Mouse (Mus musculus) MEL (cell line): ENCODE results near the gene Tomm20. TPM values are rescaled to one million over a fixed set of nuclear protein-coding genes. Genes with fewer than 3 reads are reported as not detected.

Experiments used
- DNase-seq: peaks from one replicate; pipeline ENCODE4 v3.0.0; 2011; ENCODE audit warnings: low read depth, low spot score
- H3K27ac ChIP-seq: 2 replicates; pipeline ENCODE4 v1.5.1; 2012; ENCODE audit warnings: low read depth, mild to moderate bottlenecking, control low read depth, low read length, moderate library complexity; ENCODE audit not compliant: control insufficient read depth
- H3K27me3 ChIP-seq, 2 experiments: fragments of 150-350 bp in 1 of 2; sonication (generic) in 1 of 2; 2 replicates each; pipeline ENCODE4 v1.6.1; 2012; ENCODE audit warnings: low read length in 2 of 2, mild to moderate bottlenecking in 2 of 2, improper control_type of control experiment in 1 of 2, moderate library complexity in 1 of 2; ENCODE audit not compliant: insufficient read depth in 2 of 2, control insufficient read depth in 1 of 2
- H3K36me3 ChIP-seq, 2 experiments: 2 replicates each; pipeline ENCODE4 v1.6.1; 2012 to 2014; ENCODE audit warnings: low read length in 2 of 2, improper control_type of control experiment in 1 of 2, inconsistent platforms in 1 of 2, mild to moderate bottlenecking in 1 of 2; ENCODE audit not compliant: insufficient read depth in 2 of 2, control insufficient read depth in 1 of 2
- H3K4me1 ChIP-seq, 2 experiments: fragments of 150-350 bp in 1 of 2; sonication (generic) in 1 of 2; 2 replicates each; pipeline ENCODE4 v1.6.1; 2012; ENCODE audit warnings: low read length in 2 of 2, improper control_type of control experiment in 1 of 2, mild to moderate bottlenecking in 1 of 2; ENCODE audit not compliant: insufficient read depth in 2 of 2, control insufficient read depth in 1 of 2
- H3K4me3 ChIP-seq, 2 experiments: fragments of 150-350 bp in 1 of 2; sonication (generic) in 1 of 2; 2 replicates each; pipeline ENCODE4 v1.5.1; 2012; ENCODE audit warnings: low read depth in 2 of 2, low read length in 2 of 2, mild to moderate bottlenecking in 2 of 2, moderate library complexity in 2 of 2, control low read depth in 1 of 2, improper control_type of control experiment in 1 of 2; ENCODE audit not compliant: control insufficient read depth in 1 of 2, insufficient read depth in 1 of 2
- H3K79me2 ChIP-seq: 2 replicates; pipeline ENCODE4 v1.6.1; 2012; ENCODE audit warnings: mild to moderate bottlenecking, low read length, moderate library complexity; ENCODE audit not compliant: control insufficient read depth, poor library complexity, insufficient read depth
- H3K9ac ChIP-seq: 2 replicates; pipeline ENCODE4 v1.6.1; 2012; ENCODE audit warnings: low read depth, mild to moderate bottlenecking, control low read depth, low read length, moderate library complexity; ENCODE audit not compliant: control insufficient read depth, poor library complexity, severe bottlenecking
- H3K9me3 ChIP-seq: fragments of 150-350 bp; sonication (generic); replicated peaks from 2 replicates; pipeline ENCODE4 v1.6.1; 2012; ENCODE audit warnings: mild to moderate bottlenecking, low read length, improper control_type of control experiment, moderate library complexity; ENCODE audit not compliant: insufficient read depth
- CTCF ChIP-seq, 3 experiments: IDR thresholded peaks in 2 of 3; conservative IDR thresholded peaks in 1 of 3; 2 replicates each; pipeline ENCODE4 v1.5.1; 2011 to 2012; ENCODE audit warnings: low read length in 3 of 3, low read depth in 2 of 3, mild to moderate bottlenecking in 2 of 3, improper control_type of control experiment in 1 of 3, inconsistent platforms in 1 of 3, mixed read lengths in 1 of 3, moderate library complexity in 1 of 3; ENCODE audit not compliant: control insufficient read depth in 1 of 3, insufficient read depth in 1 of 3, poor library complexity in 1 of 3, severe bottlenecking in 1 of 3
- ELF1 ChIP-seq: IDR thresholded peaks from 2 replicates; pipeline ENCODE4 v1.6.1; 2014; ENCODE audit warnings: low read depth, mild to moderate bottlenecking, inconsistent platforms, low read length, improper control_type of control experiment, moderate library complexity
- EP300 ChIP-seq, 2 experiments: IDR thresholded peaks; 2 replicates each; pipeline ENCODE4 v1.6.1; 2011; ENCODE audit warnings: improper control_type of control experiment in 2 of 2, low read length in 2 of 2, low read depth in 1 of 2, mild to moderate bottlenecking in 1 of 2
- GABPA ChIP-seq: IDR thresholded peaks from 2 replicates; pipeline ENCODE4 v1.6.1; 2012; ENCODE audit warnings: low read depth, mild to moderate bottlenecking, inconsistent platforms, low read length, improper control_type of control experiment, moderate library complexity
- HCFC1 ChIP-seq: IDR thresholded peaks from 2 replicates; pipeline ENCODE4 v1.6.1; 2012; ENCODE audit warnings: low read depth, mild to moderate bottlenecking, inconsistent platforms, low read length, improper control_type of control experiment, moderate library complexity
- MAX ChIP-seq: IDR thresholded peaks from 2 replicates; pipeline ENCODE4 v1.6.1; 2011; ENCODE audit warnings: low read length, improper control_type of control experiment
- MAZ ChIP-seq: IDR thresholded peaks from 2 replicates; pipeline ENCODE4 v1.6.1; 2012; ENCODE audit warnings: low read depth, mild to moderate bottlenecking, inconsistent platforms, low read length, improper control_type of control experiment
- MEF2A ChIP-seq: IDR thresholded peaks from 2 replicates; pipeline ENCODE4 v1.6.1; 2014; ENCODE audit warnings: low read depth, mild to moderate bottlenecking, inconsistent platforms, low read length, improper control_type of control experiment; ENCODE audit not compliant: poor library complexity, insufficient replicate concordance, severe bottlenecking; ENCODE audit errors: extremely low read depth
- MYB ChIP-seq: IDR thresholded peaks from 2 replicates; pipeline ENCODE4 v1.6.1; 2011; ENCODE audit warnings: mild to moderate bottlenecking, low read depth, low read length, improper control_type of control experiment
- MYC ChIP-seq: IDR thresholded peaks from 2 replicates; pipeline ENCODE4 v1.6.1; 2011; ENCODE audit warnings: low read depth, mild to moderate bottlenecking, low read length, improper control_type of control experiment, moderate library complexity
- NRF1 ChIP-seq: IDR thresholded peaks from 2 replicates; pipeline ENCODE4 v1.6.1; 2014; ENCODE audit warnings: low read depth, mild to moderate bottlenecking, inconsistent platforms, low read length, improper control_type of control experiment, moderate library complexity; ENCODE audit not compliant: poor library complexity, insufficient read depth, severe bottlenecking
- POLR2AphosphoS2 ChIP-seq: IDR thresholded peaks from 2 replicates; pipeline ENCODE4 v1.6.1; 2011; ENCODE audit warnings: low read length, improper control_type of control experiment
- POLR2AphosphoS5 ChIP-seq: IDR thresholded peaks from 2 replicates; pipeline ENCODE4 v1.6.1; 2012; ENCODE audit warnings: low read depth, borderline replicate concordance, mild to moderate bottlenecking, inconsistent platforms, low read length, moderate library complexity, mixed read lengths
- RAD21 ChIP-seq: IDR thresholded peaks from 2 replicates; pipeline ENCODE4 v1.6.1; 2011; ENCODE audit warnings: mild to moderate bottlenecking, low read depth, low read length, improper control_type of control experiment
- TBP ChIP-seq: IDR thresholded peaks from 2 replicates; pipeline ENCODE4 v1.8.0; 2011; ENCODE audit warnings: low read depth, low read length, improper control_type of control experiment
- USF1 ChIP-seq: IDR thresholded peaks from 2 replicates; pipeline ENCODE4 v1.6.1; 2014; ENCODE audit warnings: low read depth, mild to moderate bottlenecking, inconsistent platforms, low read length, improper control_type of control experiment, moderate library complexity
- ZC3H11A ChIP-seq: IDR thresholded peaks from 2 replicates; pipeline ENCODE4 v1.6.1; 2012; ENCODE audit warnings: low read depth, mild to moderate bottlenecking, inconsistent platforms, low read length, improper control_type of control experiment
- ZKSCAN1 ChIP-seq: IDR thresholded peaks from 2 replicates; pipeline ENCODE4 v1.6.1; 2012; ENCODE audit warnings: low read depth, mild to moderate bottlenecking, inconsistent platforms, low read length, improper control_type of control experiment, moderate library complexity
- ZMIZ1 ChIP-seq: IDR thresholded peaks from 2 replicates; pipeline ENCODE4 v1.6.1; 2012; ENCODE audit warnings: low read depth, mild to moderate bottlenecking, inconsistent platforms, low read length, improper control_type of control experiment, moderate library complexity
- polyA plus RNA-seq, 2 experiments: library from polyadenylated mRNA; stranded (reverse) in 1 of 2; unstranded in 1 of 2; fragments of >175 nt in 1 of 2; fragments of >200 nt in 1 of 2; gene quantifications; 2 replicates each; pipeline versions ENCODE4 v1.2.1 to v1.2.4; 2012; ENCODE audit warnings: low replicate concordance in 2 of 2, low read depth in 1 of 2; ENCODE audit not compliant: insufficient read length in 2 of 2, insufficient read depth in 1 of 2, missing spikeins in 1 of 2
- total RNA-seq: library from RNA; depleted of rRNA; stranded (reverse); fragments of 300-350 nt; gene quantifications from 2 replicates; pipeline ENCODE4 v1.2.3, GENCODE M21; 2012

Tomm20 gene
- total and polyA plus RNA-seq, 3 experiments = 676 to 886 TPM; not detected in 1

GRCm38 (mm10) chr8:126994506-126994905 lies 48.9 kb upstream of the Tomm20 start:
- no peak overlapping the region for H3K27ac ChIP-seq
- H3K4me1 ChIP-seq = no peaks in the 10 kb centered on the region
- H3K79me2 ChIP-seq = no peaks in the 10 kb centered on the region
- no peak overlapping the region for H3K4me3 ChIP-seq
- no peaks in the 10 kb centered on the region for H3K36me3 ChIP-seq
- no peak for DNase-seq
- no peaks in the 10 kb centered on the region for H3K27me3 ChIP-seq
- no peak overlapping the region for H3K9ac ChIP-seq
- TF ChIP-seq RAD21 (no peak), ZMIZ1 (no peak), GABPA (no peak), MAZ (no peak), POLR2AphosphoS2 (no peak), MEF2A (no peak), USF1 (no peak), ZC3H11A (no peak), MAX (no peak)
- no peaks in the 10 kb centered on the region for H3K9me3 ChIP-seq

- H3K79me2 ChIP-seq = no peaks in the 10 kb centered on the region
- no peak overlapping the region for H3K9ac ChIP-seq
- H3K27me3 ChIP-seq = no peaks in the 10 kb centered on the region
- TF ChIP-seq MYC (no peak), MAX (no peak), USF1 (no peak), POLR2AphosphoS5 (no peak), GABPA (no peak), ELF1 (no peak), MYB (no peak), NRF1 (no peak), TBP (no peak), HCFC1 (no peak), ZKSCAN1 (no peak), MAZ (no peak), EP300 (IDR thresholded peaks at IDR 0.05; ENCODE audit: low read depth in 1 of 2, low read length in 2 of 2) (no peak), CTCF (IDR thresholded peaks at IDR 0.05 in 2 of 3, conservative IDR thresholded peaks at IDR 0.05 in 1 of 3; ENCODE audit: control insufficient read depth in 1 of 3, insufficient read depth in 1 of 3, low read depth in 2 of 3, low read length in 3 of 3, poor library complexity in 1 of 3, severe bottlenecking in 1 of 3) (no peak)
- no peak for DNase-seq
- H3K27ac ChIP-seq = no peak overlapping the region
- no peaks in the 10 kb centered on the region for H3K4me1 ChIP-seq
- no peaks in the 10 kb centered on the region for H3K9me3 ChIP-seq
- H3K4me3 ChIP-seq = no peak overlapping the region
- H3K36me3 ChIP-seq = no peaks in the 10 kb centered on the region
Observed at GRCm38 (mm10) chr8:126989363-126990153, 43.9 kb upstream of the Tomm20 start.
